Mouse (Mus musculus) CH12.LX (cell line): ENCODE measurements around the gene Scel.

ENCODE experiments used
- BHLHE40 ChIP-seq: IDR thresholded peaks from 2 replicates; pipeline ENCODE4 v1.6.1; 2011; ENCODE audit warnings: mild to moderate bottlenecking, low read depth, low read length, improper control_type of control experiment
- CHD2 ChIP-seq: IDR thresholded peaks from 2 replicates; pipeline ENCODE4 v1.6.1; 2011; ENCODE audit warnings: low read length, improper control_type of control experiment
- CTCF ChIP-seq, 2 experiments: IDR thresholded peaks in 1 of 2; conservative IDR thresholded peaks in 1 of 2; 2 replicates each; pipeline ENCODE4 v1.5.1; 2011 to 2012; ENCODE audit warnings: low read depth in 2 of 2, low read length in 2 of 2, improper control_type of control experiment in 1 of 2, inconsistent platforms in 1 of 2, mild to moderate bottlenecking in 1 of 2, moderate library complexity in 1 of 2
- EP300 ChIP-seq: IDR thresholded peaks from 2 replicates; pipeline ENCODE4 v1.6.1; 2011; ENCODE audit warnings: low read length, improper control_type of control experiment
- JUND ChIP-seq: conservative IDR thresholded peaks from 2 replicates; pipeline ENCODE4 v1.6.1; 2011; ENCODE audit warnings: low read depth, low read length, improper control_type of control experiment
- MAFK ChIP-seq: IDR thresholded peaks from 2 replicates; pipeline ENCODE4 v1.6.1; 2011; ENCODE audit warnings: low read length, improper control_type of control experiment; ENCODE audit not compliant: insufficient replicate concordance
- MAX ChIP-seq: IDR thresholded peaks from 2 replicates; pipeline ENCODE4 v1.6.1; 2011; ENCODE audit warnings: low read length, improper control_type of control experiment
- MAZ ChIP-seq: IDR thresholded peaks from 2 replicates; pipeline ENCODE4 v1.6.1; 2012; ENCODE audit warnings: low read depth, mild to moderate bottlenecking, inconsistent platforms, low read length, improper control_type of control experiment, moderate library complexity
- MEF2A ChIP-seq: IDR thresholded peaks from 2 replicates; pipeline ENCODE4 v1.6.1; 2014; ENCODE audit warnings: low read depth, mild to moderate bottlenecking, inconsistent platforms, low read length, improper control_type of control experiment, borderline replicate concordance
- MXI1 ChIP-seq: IDR thresholded peaks from 2 replicates; pipeline ENCODE4 v1.6.1; 2011; ENCODE audit warnings: mild to moderate bottlenecking, low read depth, low read length, improper control_type of control experiment
- NRF1 ChIP-seq: IDR thresholded peaks from 2 replicates; pipeline ENCODE4 v1.6.1; 2014; ENCODE audit warnings: low read depth, mild to moderate bottlenecking, inconsistent platforms, low read length, improper control_type of control experiment, moderate library complexity
- POLR2A ChIP-seq: IDR thresholded peaks from 2 replicates; pipeline ENCODE4 v1.6.1; 2011; ENCODE audit warnings: low read depth, mild to moderate bottlenecking, improper control_type of control experiment, low read length

DNA sequence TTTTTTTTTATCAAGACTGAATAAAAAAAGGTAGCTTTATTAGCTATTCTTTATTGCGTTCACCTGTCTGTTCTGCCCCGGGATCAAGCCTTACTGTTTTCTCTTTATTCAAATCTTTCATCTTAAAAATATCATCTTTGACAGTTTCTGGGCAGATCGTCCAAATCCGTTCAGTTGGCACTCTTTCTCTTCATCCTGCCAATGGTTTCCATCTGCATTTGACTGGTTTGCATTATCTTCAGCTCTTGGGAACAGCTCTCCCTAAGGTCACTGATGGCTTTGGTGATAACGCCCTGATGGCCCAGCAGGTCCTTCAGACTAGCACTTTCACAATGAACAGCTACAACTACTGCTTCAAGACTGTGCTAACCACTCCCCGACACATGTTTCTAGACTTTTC lies 35.1 kb downstream of the Scel start:
- TF ChIP-seq MAX (no peak), EP300 (no peak), MAFK (no peak), CHD2 (no peak), MEF2A (no peak), CTCF (conservative IDR thresholded peaks at IDR 0.05 in 1 of 2, IDR thresholded peaks at IDR 0.05 in 1 of 2; ENCODE audit: low read depth in 2 of 2, low read length in 2 of 2) (no peak), POLR2A (no peak), JUND (no peak), MXI1 (no peak), BHLHE40 (no peak), MAZ (no peak), NRF1 (no peak)
